Comparison of ENCODE assay signal across 20 mouse cellular contexts in the genomic region with DNA sequence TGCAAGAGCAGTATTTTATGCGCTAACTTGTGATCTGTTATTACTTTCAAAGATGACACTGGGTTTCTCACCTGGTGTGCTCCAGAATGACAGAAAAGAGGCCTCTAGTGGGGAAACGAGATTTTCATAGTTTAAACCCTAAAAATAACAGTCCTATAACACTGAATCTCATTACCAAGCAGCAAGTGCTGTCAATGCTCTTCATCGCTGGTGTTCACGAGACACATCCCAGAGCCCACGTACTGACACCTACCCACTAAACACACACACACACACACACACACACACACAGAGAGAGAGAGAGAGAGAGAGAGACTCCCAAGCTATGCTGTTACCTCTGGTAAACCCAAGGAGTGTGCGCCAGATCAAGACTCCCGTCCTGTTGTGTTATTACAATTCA.
DNase-seq lines count a peak whose midpoint lies in the region; TF ChIP-seq lines count a peak whose summit lies in the region.
"Had no signal": no experiment of that assay in that cellular context is flagged by ENCODE, and none has a peak within 500 bp of the region (broad histone marks: within the 10 kb centered on the region; RNA-seq: fewer than 3 reads in every experiment).

No protein-coding gene starts in this region.

- peak overlapping the region; percentile 82; the same call in 1 of the 2 replicates for H3K27ac ChIP-seq in cortical plate, adult 2 months (ENCODE audit: insufficient read depth, low read length)
- H3K27ac ChIP-seq: heart, embryonic 13.5 days; hindbrain, postnatal 0 days; neural tube, embryonic 15.5 days had no signal

- no peak for TF ChIP-seq CTCF in cortical plate, adult 2 months (IDR thresholded peaks at IDR 0.05; ENCODE audit: extremely low read depth, insufficient read depth, low read length)

- TF ChIP-seq POLR2A in cortical plate, adult 2 months (IDR thresholded peaks at IDR 0.05; ENCODE audit: extremely low read depth, insufficient read depth, low read length), result no peak

- DNase-seq in layer of hippocampus, adult 9-11 months, result peak; percentile 36
- DNase-seq in layer of hippocampus, adult 9-10 months (ENCODE audit: low spot score), result no peak
- peak; percentile 76 to 77 for DNase-seq in left cerebral cortex, adult 9 months (ENCODE audit: low spot score in 2 of 2)
- peak; percentile 57 for DNase-seq in right cerebral cortex, postnatal 14 days
- DNase-seq in Muller cell, postnatal 12 days (ENCODE audit: inconsistent ontology term), result no peak
- no peak for DNase-seq in spleen, postnatal 14 days (ENCODE audit: low spot score in 2 of 2)
- no peak for DNase-seq in adrenal gland, postnatal 36 days
- DNase-seq: adrenal gland, postnatal 25 days; cerebellum, postnatal 10 days; heart, adult 11 months; kidney, adult 18-20 months; kidney, postnatal 10 days; lung, postnatal 14 days; retina, postnatal 1 day; thymus, postnatal 25 days had no signal

- no peak overlapping the region for H3K4me3 ChIP-seq in cortical plate, adult 2 months (ENCODE audit: insufficient read depth, low read length)
- H3K4me3 ChIP-seq: heart, embryonic 13.5 days; myocyte; neural tube, embryonic 15.5 days had no signal

- peaks cover 7% of the 10 kb centered on the region for H3K4me1 ChIP-seq in cortical plate, adult 2 months (ENCODE audit: control insufficient read depth, insufficient read depth, low read length)

Comparison
In these comparisons a context has a peak if more than half of its experiments do, and no peak if none do; other contexts are left out.
1. DNase-seq: peak in layer of hippocampus, adult 9-11 months (single experiment), left cerebral cortex, adult 9 months (2 of 2) and right cerebral cortex, postnatal 14 days (single experiment); none in layer of hippocampus, adult 9-10 months (single experiment), Muller cell, postnatal 12 days (single experiment), spleen, postnatal 14 days (0 of 2) and adrenal gland, postnatal 36 days (0 of 2).